ENCODE assay signal across 24 mouse cellular contexts in the genomic region with DNA sequence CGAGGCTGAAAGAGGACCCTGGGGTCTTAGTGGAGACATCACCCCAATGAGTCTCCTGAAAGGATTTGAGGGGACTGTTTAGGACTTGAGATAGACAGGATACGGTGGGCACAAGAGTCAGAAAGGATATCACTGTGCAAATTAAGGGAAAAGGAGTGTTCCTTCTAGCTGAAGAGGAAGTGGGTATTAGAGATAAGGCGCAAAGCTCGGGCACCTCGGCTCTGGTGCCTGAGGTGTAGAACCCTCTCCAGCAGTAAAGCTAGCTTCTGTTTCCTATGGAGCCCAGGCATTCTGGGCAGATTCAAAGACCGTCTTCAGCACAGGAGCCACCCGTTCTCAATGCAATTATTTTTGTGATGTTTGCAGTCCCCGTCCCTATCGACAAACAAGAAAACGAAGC. TPM values are rescaled to one million over a fixed set of nuclear protein-coding genes. Genes with fewer than 3 reads are reported as not detected.
A peak's percentile ranks its signal among the peaks of the same experiment; 100 is the strongest.
DNase-seq lines count a peak whose midpoint lies in the region; ATAC-seq lines count a peak whose summit lies in the region.
"Had no signal": no experiment of that assay in that cellular context is flagged by ENCODE, and none has a peak within 500 bp of the region (broad histone marks: within the 10 kb centered on the region; RNA-seq: fewer than 3 reads in every experiment).

No protein-coding gene starts in this region.

- DNase-seq in intestine, embryonic 14.5 days (ENCODE audit: low spot score) = peak; percentile 50
- DNase-seq in large intestine, adult 2 months (ENCODE audit: low read depth, low spot score) = peak; percentile 4
- no peak for DNase-seq in testis, postnatal 14 days (ENCODE audit: low spot score)
- no peak for DNase-seq in kidney, postnatal 4 days
- DNase-seq: adrenal gland, adult 2 months; adrenal gland, postnatal 25 days; cerebellum, adult 18-20 months; cerebellum, postnatal 10 days; embryo, embryonic 11 days; gastrocnemius, adult 2 months; gastrocnemius, postnatal 25 days; heart, adult 11 months; heart, postnatal 36 days had no signal

- no peak overlapping the region for H3K4me3 ChIP-seq in intestine, embryonic 14.5 days (ENCODE audit: low read depth, low read length)
- H3K4me3 ChIP-seq in stomach, embryonic 15.5 days (replicated peaks) = no peak overlapping the region
- no peak overlapping the region for H3K4me3 ChIP-seq in hindbrain, embryonic 13.5 days
- no peak overlapping the region for H3K4me3 ChIP-seq in forebrain, embryonic 13.5 days
- H3K4me3 ChIP-seq: embryonic facial prominence, embryonic 15.5 days; erythroblast, embryonic 14.5 days; gastrocnemius, adult 2 months; heart, embryonic 13.5 days; hindbrain, embryonic 12.5 days had no signal

- no peaks in the 10 kb centered on the region for H3K4me1 ChIP-seq in intestine, embryonic 14.5 days (replicated peaks; ENCODE audit: control insufficient read depth, insufficient read depth, low read length)
- H3K4me1 ChIP-seq in stomach, embryonic 15.5 days = no peaks in the 10 kb centered on the region
- no peaks in the 10 kb centered on the region for H3K4me1 ChIP-seq in hindbrain, embryonic 13.5 days (replicated peaks)
- H3K4me1 ChIP-seq in forebrain, embryonic 13.5 days = no peaks in the 10 kb centered on the region
- H3K4me1 ChIP-seq: embryonic facial prominence, embryonic 15.5 days; heart, embryonic 13.5 days; hindbrain, embryonic 12.5 days had no signal

- peak; percentile 77 for ATAC-seq in common myeloid progenitor, adult 5-6 weeks (replicated peaks; ENCODE audit: low read depth, poor library complexity, severe bottlenecking)
- ATAC-seq in intestine, embryonic 14.5 days (replicated peaks; ENCODE audit: low FRiP score, low TSS enrichment, low read depth) = no peak
- no peak for ATAC-seq in stomach, embryonic 15.5 days (ENCODE audit: insufficient read depth, low FRiP score, low read depth)
- ATAC-seq in hindbrain, embryonic 13.5 days (ENCODE audit: low FRiP score) = no peak
- no peak for ATAC-seq in forebrain, embryonic 13.5 days
- ATAC-seq: forebrain, embryonic 16.5 days; hindbrain, postnatal 0 days had no signal

- H3K27me3 ChIP-seq in intestine, embryonic 14.5 days (replicated peaks; ENCODE audit: control insufficient read depth, insufficient read depth, low read length) = no peaks in the 10 kb centered on the region
- no peaks in the 10 kb centered on the region for H3K27me3 ChIP-seq in stomach, embryonic 15.5 days (replicated peaks)
- H3K27me3 ChIP-seq in hindbrain, embryonic 13.5 days = no peaks in the 10 kb centered on the region
- no peaks in the 10 kb centered on the region for H3K27me3 ChIP-seq in forebrain, embryonic 13.5 days
- H3K27me3 ChIP-seq: CH12.LX; embryonic facial prominence, embryonic 15.5 days; heart, embryonic 13.5 days; hindbrain, embryonic 12.5 days had no signal

- H3K9ac ChIP-seq in intestine, embryonic 14.5 days (ENCODE audit: low read length) = no peak overlapping the region
- H3K9ac ChIP-seq in stomach, embryonic 15.5 days = no peak overlapping the region
- H3K9ac ChIP-seq in hindbrain, embryonic 13.5 days = no peak overlapping the region
- H3K9ac ChIP-seq in forebrain, embryonic 13.5 days = no peak overlapping the region
- H3K9ac ChIP-seq: embryonic facial prominence, embryonic 15.5 days; heart, embryonic 13.5 days; hindbrain, embryonic 12.5 days had no signal

- H3K27ac ChIP-seq in intestine, embryonic 14.5 days (ENCODE audit: low read depth) = no peak overlapping the region
- no peak overlapping the region for H3K27ac ChIP-seq in stomach, embryonic 15.5 days
- no peak overlapping the region for H3K27ac ChIP-seq in hindbrain, embryonic 13.5 days
- no peak overlapping the region for H3K27ac ChIP-seq in forebrain, embryonic 13.5 days
- H3K27ac ChIP-seq: embryonic facial prominence, embryonic 15.5 days; gastrocnemius, adult 2 months; heart, embryonic 13.5 days; hindbrain, embryonic 12.5 days; hindbrain, postnatal 0 days had no signal

- 65% methylated on average over 10 of the region's 10 CpGs for WGBS in intestine, embryonic 14.5 days
- WGBS in large intestine, adult 2 months = 35% methylated on average over 10 of the region's 10 CpGs
- 61% methylated on average over 10 of the region's 10 CpGs for WGBS in stomach, embryonic 15.5 days
- WGBS in hindbrain, embryonic 13.5 days = 89% methylated on average over 10 of the region's 10 CpGs
- WGBS in forebrain, embryonic 13.5 days = 89% methylated on average over 10 of the region's 10 CpGs

- no peaks in the 10 kb centered on the region for H3K9me3 ChIP-seq in intestine, embryonic 14.5 days (ENCODE audit: control insufficient read depth, low read length)
- no peaks in the 10 kb centered on the region for H3K9me3 ChIP-seq in stomach, embryonic 15.5 days
- no peaks in the 10 kb centered on the region for H3K9me3 ChIP-seq in hindbrain, embryonic 13.5 days
- H3K9me3 ChIP-seq in forebrain, embryonic 13.5 days (replicated peaks) = no peaks in the 10 kb centered on the region
- H3K9me3 ChIP-seq: embryonic facial prominence, embryonic 15.5 days; heart, embryonic 13.5 days; hindbrain, embryonic 12.5 days had no signal

- H3K4me2 ChIP-seq in intestine, embryonic 14.5 days (ENCODE audit: low read length) = no peak overlapping the region
- H3K4me2 ChIP-seq in stomach, embryonic 15.5 days = peak overlapping the region; percentile 37
- H3K4me2 ChIP-seq in hindbrain, embryonic 13.5 days = no peak overlapping the region
- H3K4me2 ChIP-seq in forebrain, embryonic 13.5 days = no peak overlapping the region
- H3K4me2 ChIP-seq: embryonic facial prominence, embryonic 15.5 days; heart, embryonic 13.5 days; hindbrain, embryonic 12.5 days had no signal

- H3K36me3 ChIP-seq in intestine, embryonic 14.5 days (ENCODE audit: control insufficient read depth, insufficient read depth, low read length) = no peaks in the 10 kb centered on the region
- no peaks in the 10 kb centered on the region for H3K36me3 ChIP-seq in stomach, embryonic 15.5 days
- H3K36me3 ChIP-seq in hindbrain, embryonic 13.5 days = no peaks in the 10 kb centered on the region
- no peaks in the 10 kb centered on the region for H3K36me3 ChIP-seq in forebrain, embryonic 13.5 days (ENCODE audit: poor library complexity, severe bottlenecking)
- H3K36me3 ChIP-seq: embryonic facial prominence, embryonic 15.5 days; hindbrain, embryonic 12.5 days had no signal

RNA-seq across cellular contexts. Expression of a gene that starts 56.9 kb away (rescaled TPM):
- 0.23 and 0.44 TPM in 2 replicates for total RNA-seq in common myeloid progenitor, adult 5-6 weeks (2017)
- polyA plus RNA-seq in intestine, embryonic 14.5 days (2014; fragmentation: Nextera tagmentation; extraction: Ambion mirVana) = 39.3 and 49.9 TPM in 2 replicates
- 6.6 and 14.2 TPM in 2 replicates for polyA plus RNA-seq in large intestine, adult 2 months (2012; rRNA removed)
- 119 and 121 TPM in 2 replicates for polyA plus RNA-seq in stomach, embryonic 15.5 days (2015; fragmentation: Nextera tagmentation; extraction: Ambion mirVana)
- polyA plus RNA-seq in hindbrain, embryonic 13.5 days (2015; fragmentation: Nextera tagmentation; extraction: Ambion mirVana) = 10.0 and 10.9 TPM in 2 replicates
- 1.7 and 2.3 TPM in 2 replicates for polyA plus RNA-seq in forebrain, embryonic 13.5 days (2015; fragmentation: Nextera tagmentation; extraction: Ambion mirVana)
- total RNA-seq: CH12.LX had no signal

Comparison
In these comparisons a context has a peak if more than half of its experiments do, and no peak if none do; other contexts are left out.
1. DNase-seq: peak in intestine, embryonic 14.5 days (single experiment) and large intestine, adult 2 months (single experiment); none in testis, postnatal 14 days (single experiment) and kidney, postnatal 4 days (0 of 2).